Mouse (Mus musculus) adrenal gland, adult (tissue): ENCODE results near the gene Zfp2.

Experiments used
- DNase-seq, 2 experiments: peaks; one replicate each; pipeline ENCODE4 v3.0.0; 2022 to 2023; ENCODE audit warnings: low spot score in 1 of 2; ENCODE audit not compliant: inconsistent age in 2 of 2

Zfp2 gene

GRCm38 (mm10) chr11:50878641-50879040, 37.3 kb downstream of the Zfp2 start:
- no peak for DNase-seq

GRCm38 (mm10) chr11:50850989-50851601, 64.9 kb downstream of the Zfp2 start:
- DNase-seq = peak in 1 of 2 experiments; percentile 50

DNA sequence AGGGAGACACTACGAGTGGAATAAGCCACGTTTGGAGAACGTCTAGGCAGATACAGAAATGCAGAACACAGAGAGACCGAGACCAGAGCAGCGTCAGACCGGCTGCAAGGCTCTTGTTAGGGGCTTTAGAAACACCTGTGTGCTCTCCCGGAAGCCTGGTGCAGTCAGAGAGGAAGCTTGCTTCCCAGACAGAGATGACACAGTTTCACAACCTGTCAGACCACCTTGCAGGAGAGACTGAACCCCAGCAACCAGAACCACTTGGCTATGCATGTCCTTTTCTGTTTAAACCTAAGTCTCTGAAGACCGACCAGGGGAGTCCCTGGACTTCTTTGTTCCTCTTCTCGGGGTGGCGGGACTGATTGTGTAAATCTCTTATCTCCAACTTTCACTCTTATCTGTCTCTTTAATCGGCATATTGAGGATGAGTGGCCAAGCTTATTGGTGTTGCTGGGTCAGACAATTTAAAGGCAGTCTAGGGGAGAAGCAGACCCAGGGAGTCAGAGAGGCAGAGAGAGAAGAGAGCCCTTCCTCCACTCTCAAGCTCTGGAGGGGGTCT, 65.7 kb downstream of the Zfp2 start, which contains the start of gene Grm6:
TSS of gene Grm6 (plus strand) at position 509 of the 559 bp plus-strand sequence.
- DNase-seq = peak in 1 of 2 experiments; percentile 38

GRCm38 (mm10) chr11:50849310-50849709, 66.7 kb downstream of the Zfp2 start:
- DNase-seq = no peak
